Mouse (Mus musculus): Measurements from ENCODE around the gene Bmp5. TPM values are rescaled to one million over a fixed set of nuclear protein-coding genes. Genes with fewer than 3 reads are reported as not detected.

The Bmp5 gene
- polyA plus RNA-seq, 1 experiment from 2014 or later: 7.5 TPM

GRCm38 (mm10) chr9:75778762-75779346, 3.7 kb downstream of the Bmp5 start:
- Histone ChIP-seq H3K9me3 (ENCODE audit: control insufficient read depth, low read depth, low read length) (no peaks in the 10 kb centered on the region), H3K36me3 (ENCODE audit: control insufficient read depth, insufficient read depth, low read length) (no peaks in the 10 kb centered on the region), H3K27ac (ENCODE audit: low read length) (no peak overlapping the region), H3K9ac (replicated peaks; ENCODE audit: low read depth, low read length) (no peak overlapping the region), H3K27me3 (ENCODE audit: control insufficient read depth, insufficient read depth, low read length) (no peaks in the 10 kb centered on the region), H3K4me2 (replicated peaks; ENCODE audit: low read depth, low read length) (peak overlapping the region; percentile 32), H3K4me3 (ENCODE audit: low read depth, low read length) (peak overlapping the region; percentile 17; the same call in 1 of the 2 replicates), H3K4me1 (ENCODE audit: control insufficient read depth, insufficient read depth, low read length) (peaks cover 8% of the 10 kb centered on the region)
- ATAC-seq (ENCODE audit: insufficient number of reproducible peaks, insufficient read depth, low FRiP score, low read depth): no peak
- WGBS: 53% methylated on average over 9 of the region's 9 CpGs

GRCm38 (mm10) chr9:75780558-75781276, 5.6 kb downstream of the Bmp5 start:
- Histone ChIP-seq H3K4me1 (ENCODE audit: control insufficient read depth, insufficient read depth, low read length) (peaks cover 5% of the 10 kb centered on the region), H3K4me2 (replicated peaks; ENCODE audit: low read depth, low read length) (peak overlapping the region; percentile 23), H3K27ac (ENCODE audit: low read length) (no peak overlapping the region), H3K9ac (replicated peaks; ENCODE audit: low read depth, low read length) (no peak overlapping the region), H3K4me3 (ENCODE audit: low read depth, low read length) (0 out of 2 replicates have a peak overlapping the region, but pooled peaks have one; percentile 8), H3K27me3 (ENCODE audit: control insufficient read depth, insufficient read depth, low read length) (no peaks in the 10 kb centered on the region), H3K36me3 (ENCODE audit: control insufficient read depth, insufficient read depth, low read length) (no peaks in the 10 kb centered on the region), H3K9me3 (ENCODE audit: control insufficient read depth, low read depth, low read length) (no peaks in the 10 kb centered on the region)
- ATAC-seq (ENCODE audit: insufficient number of reproducible peaks, insufficient read depth, low FRiP score, low read depth): no peak
- 25% methylated on average over 5 of the region's 5 CpGs for WGBS

- 18% methylated on average over 5 of the region's 5 CpGs for WGBS
These were observed 6.4 kb downstream of the Bmp5 start for GRCm38 (mm10) chr9:75781600-75781999.

GRCm38 (mm10) chr9:75783573-75783972, 8.4 kb downstream of the Bmp5 start:
- H3K4me2 ChIP-seq (replicated peaks; ENCODE audit: low read depth, low read length): no peak overlapping the region
- no peak for ATAC-seq (ENCODE audit: insufficient number of reproducible peaks, insufficient read depth, low FRiP score, low read depth)
- H3K9ac ChIP-seq (replicated peaks; ENCODE audit: low read depth, low read length): no peak overlapping the region
- H3K9me3 ChIP-seq (ENCODE audit: control insufficient read depth, low read depth, low read length): no peaks in the 10 kb centered on the region
- H3K27ac ChIP-seq (ENCODE audit: low read length): no peak overlapping the region
- H3K4me3 ChIP-seq (ENCODE audit: low read depth, low read length): no peak overlapping the region
- peaks cover 5% of the 10 kb centered on the region for H3K4me1 ChIP-seq (ENCODE audit: control insufficient read depth, insufficient read depth, low read length)
- H3K36me3 ChIP-seq (ENCODE audit: control insufficient read depth, insufficient read depth, low read length): no peaks in the 10 kb centered on the region
- WGBS: 88% methylated on average over 2 of the region's 2 CpGs
- H3K27me3 ChIP-seq (ENCODE audit: control insufficient read depth, insufficient read depth, low read length): no peaks in the 10 kb centered on the region

More at GRCm38 (mm10) chr9:75781600-75781999, 6.4 kb downstream of the Bmp5 start:
- no peaks in the 10 kb centered on the region for H3K27me3 ChIP-seq (ENCODE audit: control insufficient read depth, insufficient read depth, low read length)
- H3K4me3 ChIP-seq (ENCODE audit: low read depth, low read length): 0 out of 2 replicates have a peak overlapping the region, but pooled peaks have one; percentile 3
- no peak overlapping the region for H3K9ac ChIP-seq (replicated peaks; ENCODE audit: low read depth, low read length)
- H3K9me3 ChIP-seq (ENCODE audit: control insufficient read depth, low read depth, low read length): no peaks in the 10 kb centered on the region
- H3K36me3 ChIP-seq (ENCODE audit: control insufficient read depth, insufficient read depth, low read length): no peaks in the 10 kb centered on the region
- no peak overlapping the region for H3K27ac ChIP-seq (ENCODE audit: low read length)
- H3K4me1 ChIP-seq (ENCODE audit: control insufficient read depth, insufficient read depth, low read length): peaks cover 5% of the 10 kb centered on the region
- peak overlapping the region; percentile 29 for H3K4me2 ChIP-seq (replicated peaks; ENCODE audit: low read depth, low read length)
- ATAC-seq (ENCODE audit: insufficient number of reproducible peaks, insufficient read depth, low FRiP score, low read depth): no peak

- Histone ChIP-seq H3K4me1 (ENCODE audit: control insufficient read depth, insufficient read depth, low read length) (peaks cover 5% of the 10 kb centered on the region), H3K36me3 (ENCODE audit: control insufficient read depth, insufficient read depth, low read length) (no peaks in the 10 kb centered on the region), H3K9ac (replicated peaks; ENCODE audit: low read depth, low read length) (no peak overlapping the region), H3K4me2 (replicated peaks; ENCODE audit: low read depth, low read length) (no peak overlapping the region), H3K27me3 (ENCODE audit: control insufficient read depth, insufficient read depth, low read length) (no peaks in the 10 kb centered on the region), H3K27ac (ENCODE audit: low read length) (no peak overlapping the region), H3K9me3 (ENCODE audit: control insufficient read depth, low read depth, low read length) (no peaks in the 10 kb centered on the region), H3K4me3 (ENCODE audit: low read depth, low read length) (no peak overlapping the region)
- ATAC-seq (ENCODE audit: insufficient number of reproducible peaks, insufficient read depth, low FRiP score, low read depth): no peak
- WGBS: 86% methylated on average over 5 of the region's 5 CpGs
These were observed 10.8 kb downstream of the Bmp5 start for GRCm38 (mm10) chr9:75785959-75786358.

GRCm38 (mm10) chr9:75787121-75787520, 12.0 kb downstream of the Bmp5 start:
- no peak overlapping the region for H3K4me3 ChIP-seq (ENCODE audit: low read depth, low read length)
- H3K36me3 ChIP-seq (ENCODE audit: control insufficient read depth, insufficient read depth, low read length): no peaks in the 10 kb centered on the region
- no peak overlapping the region for H3K27ac ChIP-seq (ENCODE audit: low read length)
- H3K4me2 ChIP-seq (replicated peaks; ENCODE audit: low read depth, low read length): no peak overlapping the region
- H3K9me3 ChIP-seq (ENCODE audit: control insufficient read depth, low read depth, low read length): no peaks in the 10 kb centered on the region
- no peaks in the 10 kb centered on the region for H3K27me3 ChIP-seq (ENCODE audit: control insufficient read depth, insufficient read depth, low read length)
- ATAC-seq (ENCODE audit: insufficient number of reproducible peaks, insufficient read depth, low FRiP score, low read depth): no peak
- H3K4me1 ChIP-seq (ENCODE audit: control insufficient read depth, insufficient read depth, low read length): no peaks in the 10 kb centered on the region
- no peak overlapping the region for H3K9ac ChIP-seq (replicated peaks; ENCODE audit: low read depth, low read length)
- WGBS: 82% methylated on average over 15 of the region's 15 CpGs

- no peak overlapping the region for H3K4me2 ChIP-seq (replicated peaks; ENCODE audit: low read depth, low read length)
- no peaks in the 10 kb centered on the region for H3K4me1 ChIP-seq (ENCODE audit: control insufficient read depth, insufficient read depth, low read length)
- ATAC-seq (ENCODE audit: insufficient number of reproducible peaks, insufficient read depth, low FRiP score, low read depth): no peak
- H3K9me3 ChIP-seq (ENCODE audit: control insufficient read depth, low read depth, low read length): no peaks in the 10 kb centered on the region
- H3K36me3 ChIP-seq (ENCODE audit: control insufficient read depth, insufficient read depth, low read length): no peaks in the 10 kb centered on the region
- H3K27ac ChIP-seq (ENCODE audit: low read length): no peak overlapping the region
- WGBS: 67% methylated on average over 7 of the region's 7 CpGs
- no peak overlapping the region for H3K4me3 ChIP-seq (ENCODE audit: low read depth, low read length)
- H3K9ac ChIP-seq (replicated peaks; ENCODE audit: low read depth, low read length): no peak overlapping the region
- H3K27me3 ChIP-seq (ENCODE audit: control insufficient read depth, insufficient read depth, low read length): no peaks in the 10 kb centered on the region
These were observed 14.8 kb downstream of the Bmp5 start for GRCm38 (mm10) chr9:75789879-75790428.

GRCm38 (mm10) chr9:75804940-75805339, 29.8 kb downstream of the Bmp5 start:
- no peak overlapping the region for H3K9ac ChIP-seq (replicated peaks; ENCODE audit: low read depth, low read length)
- 75% methylated on average over 6 of the region's 6 CpGs for WGBS
- no peaks in the 10 kb centered on the region for H3K9me3 ChIP-seq (ENCODE audit: control insufficient read depth, low read depth, low read length)
- H3K4me3 ChIP-seq (ENCODE audit: low read depth, low read length): no peak overlapping the region
- H3K27me3 ChIP-seq (ENCODE audit: control insufficient read depth, insufficient read depth, low read length): no peaks in the 10 kb centered on the region
- H3K4me2 ChIP-seq (replicated peaks; ENCODE audit: low read depth, low read length): no peak overlapping the region
- H3K27ac ChIP-seq (ENCODE audit: low read length): no peak overlapping the region
- no peak for ATAC-seq (ENCODE audit: insufficient number of reproducible peaks, insufficient read depth, low FRiP score, low read depth)
- H3K4me1 ChIP-seq (ENCODE audit: control insufficient read depth, insufficient read depth, low read length): no peaks in the 10 kb centered on the region
- no peaks in the 10 kb centered on the region for H3K36me3 ChIP-seq (ENCODE audit: control insufficient read depth, insufficient read depth, low read length)
